Comparison of ENCODE assay signal across 8 mouse cellular contexts in the genomic region with DNA sequence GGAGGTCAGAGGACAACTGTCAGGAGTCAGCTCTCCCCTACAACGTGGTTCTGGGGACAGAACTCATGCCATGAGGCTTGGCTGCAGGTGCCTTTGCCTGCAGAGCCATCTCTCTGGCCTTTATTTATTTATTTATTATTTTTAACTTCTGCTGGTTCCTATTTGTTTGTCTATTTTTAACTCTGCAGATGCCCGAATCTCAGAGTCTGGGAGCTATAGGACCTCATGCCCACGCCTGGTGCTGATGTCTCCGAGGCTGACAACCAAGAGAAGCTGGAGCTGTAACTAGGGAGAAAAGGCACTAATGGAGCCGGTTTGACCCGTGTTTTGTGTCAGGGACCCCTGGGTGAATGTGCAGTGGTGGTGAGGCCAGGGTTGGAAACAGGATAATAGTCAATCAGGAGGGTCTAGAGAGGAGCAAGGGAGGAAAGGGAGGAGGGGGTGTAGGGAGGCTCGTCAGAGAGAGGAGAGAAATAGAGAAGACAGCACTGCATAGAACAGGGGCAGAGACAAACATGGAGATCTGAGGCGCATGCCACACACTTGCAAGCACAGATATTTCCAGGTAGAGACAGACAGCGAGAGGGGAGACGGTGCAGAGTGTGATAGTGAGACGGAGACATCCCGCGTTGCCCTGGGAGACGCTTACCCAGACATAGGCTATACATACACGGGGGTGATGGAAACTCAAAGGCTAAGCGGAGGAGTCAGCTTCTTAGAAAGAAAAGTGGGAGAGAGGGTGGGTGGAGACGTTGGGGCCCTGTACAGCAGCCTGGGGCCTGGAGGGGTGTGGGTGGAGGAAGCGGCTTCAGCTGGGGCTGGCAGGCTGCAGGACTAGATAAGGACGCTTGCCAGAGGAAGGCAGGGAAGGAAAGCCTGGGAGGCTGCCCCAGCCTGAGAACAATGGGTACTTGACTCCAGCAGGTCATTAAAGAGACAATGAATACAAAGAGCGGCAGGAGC. TPM values are rescaled to one million over a fixed set of nuclear protein-coding genes. Genes with fewer than 3 reads are reported as not detected.
DNase-seq lines count a peak whose midpoint lies in the region; ATAC-seq and TF ChIP-seq lines count a peak whose summit lies in the region.

No protein-coding gene starts in this region.

- WGBS in hindbrain, postnatal 0 days = 12% methylated on average over 20 of the region's 20 CpGs
- WGBS in midbrain, embryonic 16.5 days = 12% methylated on average over 20 of the region's 20 CpGs

- ATAC-seq in hindbrain, postnatal 0 days = peak; percentile 61
- peak; percentile 78 for ATAC-seq in midbrain, embryonic 16.5 days

- intact Hi-C loops in left cerebral cortex, postnatal 36 days (cut with DNase I) = loop anchor here (1.0 kb wide), 1 partner anchor 62 kb away; a partner anchor contains a TSS

- peak; percentile 79 for DNase-seq in c-Kit-negative CD71-positive TER-119-positive erythroid progenitor cells, embryonic 14.5 days (ENCODE audit: low read depth, low spot score)
- peak; percentile 50 to 60 for DNase-seq in frontal cortex, postnatal 14 days (ENCODE audit: low spot score in 2 of 2)
- DNase-seq in hindbrain, postnatal 0 days (ENCODE audit: low spot score) = no peak
- DNase-seq in left cerebral cortex, postnatal 36 days (ENCODE audit: low spot score in 2 of 2) = peak; percentile 73 to 75
- no peak for DNase-seq in cerebellum, adult 18-20 months
- no peak for DNase-seq in adipocyte (ENCODE audit: low spot score)

- no peak overlapping the region for H3K4me3 ChIP-seq in ES-Bruce4 (ENCODE audit: low read depth, low read length)
- no peak overlapping the region for H3K4me3 ChIP-seq in hindbrain, postnatal 0 days (ENCODE audit: low read length)
- no peak overlapping the region for H3K4me3 ChIP-seq in midbrain, embryonic 16.5 days (ENCODE audit: low read depth, low read length)

- no peaks in the 10 kb centered on the region for H3K36me3 ChIP-seq in ES-Bruce4 (ENCODE audit: control insufficient read depth, insufficient read depth, low read length, poor library complexity, severe bottlenecking)
- no peaks in the 10 kb centered on the region for H3K36me3 ChIP-seq in hindbrain, postnatal 0 days (ENCODE audit: insufficient read depth, low read length)
- no peaks in the 10 kb centered on the region for H3K36me3 ChIP-seq in midbrain, embryonic 16.5 days (ENCODE audit: control insufficient read depth, insufficient read depth, low read length)

- no peak overlapping the region for H3K27ac ChIP-seq in ES-Bruce4 (ENCODE audit: insufficient read depth, low read length)
- peak overlapping the region; percentile 36; the same call in 1 of the 2 replicates for H3K27ac ChIP-seq in hindbrain, postnatal 0 days
- H3K27ac ChIP-seq in midbrain, embryonic 16.5 days (ENCODE audit: low read length) = peak overlapping the region; percentile 36

- H3K4me1 ChIP-seq in ES-Bruce4 (ENCODE audit: control insufficient read depth, insufficient read depth, low read length) = no peaks in the 10 kb centered on the region
- peaks cover 11% of the 10 kb centered on the region for H3K4me1 ChIP-seq in hindbrain, postnatal 0 days (ENCODE audit: insufficient read depth, low read length)
- peaks cover 19% of the 10 kb centered on the region for H3K4me1 ChIP-seq in midbrain, embryonic 16.5 days (ENCODE audit: control insufficient read depth, insufficient read depth, low read length)

- peaks cover 13% of the 10 kb centered on the region for H3K27me3 ChIP-seq in ES-Bruce4 (ENCODE audit: control insufficient read depth, insufficient read depth, low read length, poor library complexity, severe bottlenecking)
- H3K27me3 ChIP-seq in hindbrain, postnatal 0 days (ENCODE audit: insufficient read depth, low read length) = no peaks in the 10 kb centered on the region
- H3K27me3 ChIP-seq in midbrain, embryonic 16.5 days (ENCODE audit: control insufficient read depth, insufficient read depth, low read depth, low read length) = peaks cover 8% of the 10 kb centered on the region

- 0 out of 2 replicates have a peak, but pooled peaks have one; percentile 49 for TF ChIP-seq EP300 in ES-Bruce4 (IDR thresholded peaks at IDR 0.05; ENCODE audit: insufficient read depth, low read depth, low read length)

- H3K4me2 ChIP-seq in hindbrain, postnatal 0 days (ENCODE audit: low read depth, low read length) = peak overlapping the region; percentile 3
- peak overlapping the region; percentile 41 for H3K4me2 ChIP-seq in midbrain, embryonic 16.5 days (ENCODE audit: low read length)

- H3K9ac ChIP-seq in ES-Bruce4 (ENCODE audit: low read depth, poor library complexity, severe bottlenecking) = no peak overlapping the region
- H3K9ac ChIP-seq in hindbrain, postnatal 0 days (replicated peaks; ENCODE audit: low read length) = no peak overlapping the region
- H3K9ac ChIP-seq in midbrain, embryonic 16.5 days (ENCODE audit: low read depth, low read length) = peak overlapping the region; percentile 35; the same call in 1 of the 2 replicates

- no peaks in the 10 kb centered on the region for H3K9me3 ChIP-seq in ES-Bruce4 (replicated peaks; ENCODE audit: control insufficient read depth, insufficient read depth, low read length, poor library complexity, severe bottlenecking)
- H3K9me3 ChIP-seq in hindbrain, postnatal 0 days (ENCODE audit: low read length) = no peaks in the 10 kb centered on the region
- no peaks in the 10 kb centered on the region for H3K9me3 ChIP-seq in midbrain, embryonic 16.5 days (replicated peaks; ENCODE audit: control insufficient read depth, low read length, poor library complexity, severe bottlenecking)

- no peak for TF ChIP-seq CTCF in ES-Bruce4 (IDR thresholded peaks at IDR 0.05; ENCODE audit: low read depth, low read length)
- TF ChIP-seq CTCF in hindbrain, postnatal 0 days (IDR thresholded peaks at IDR 0.05; ENCODE audit: low read depth) = no peak

- TF ChIP-seq POLR2A in ES-Bruce4 (IDR thresholded peaks at IDR 0.05; ENCODE audit: insufficient read depth, low read length) = no peak

RNA-seq across cellular contexts. Expression of a gene that starts 32.0 kb away (rescaled TPM):
- 2.2 and 2.3 TPM in 2 replicates for polyA plus RNA-seq in ES-Bruce4 (2011; ENCODE audit: insufficient read depth, insufficient read length, low read depth, missing spikeins)
- total RNA-seq in hindbrain, postnatal 0 days (2014; rRNA removed) = 6.8 and 8.0 TPM in 2 replicates
- 7.5 and 7.9 TPM in 2 replicates for polyA plus RNA-seq in hindbrain, postnatal 0 days (2015; fragmentation: Nextera tagmentation; extraction: Ambion mirVana)
- total RNA-seq in left cerebral cortex, postnatal 36 days (2021) = 10 to 100 TPM; 16.1 to 22.2 TPM
- polyA plus RNA-seq in midbrain, embryonic 16.5 days (2015; fragmentation: Nextera tagmentation; extraction: Ambion mirVana) = 4.0 and 5.5 TPM in 2 replicates

Comparison
In these comparisons a context has a peak if more than half of its experiments do, and no peak if none do; other contexts are left out.
1. DNase-seq: peak in c-Kit-negative CD71-positive TER-119-positive erythroid progenitor cells, embryonic 14.5 days (single experiment), frontal cortex, postnatal 14 days (2 of 2) and left cerebral cortex, postnatal 36 days (2 of 2); none in hindbrain, postnatal 0 days (single experiment), cerebellum, adult 18-20 months (0 of 2) and adipocyte (single experiment).